38 mouse cellular contexts compared by ENCODE assay signal in genomic region chr19:4071406-4071805, GRCm38 (mm10). TPM values are rescaled to one million over a fixed set of nuclear protein-coding genes. Genes with fewer than 3 reads are reported as not detected.
A peak's percentile ranks its signal among the peaks of the same experiment; 100 is the strongest.
DNase-seq lines count a peak whose midpoint lies in the region; ATAC-seq and TF ChIP-seq lines count a peak whose summit lies in the region.
"Had no signal": no experiment of that assay in that cellular context is flagged by ENCODE, and none has a peak within 500 bp of the region (broad histone marks: within the 10 kb centered on the region; RNA-seq: fewer than 3 reads in every experiment).

No protein-coding gene starts in this region.

- H3K4me1 ChIP-seq in heart, embryonic 10.5 days, result no peaks in the 10 kb centered on the region
- H3K4me1 ChIP-seq in bone marrow, adult 2 months (ENCODE audit: control insufficient read depth, insufficient read depth, low read length), result peaks cover 2% of the 10 kb centered on the region; the same call in 1 of the 2 replicates
- peaks cover 21% of the 10 kb centered on the region for H3K4me1 ChIP-seq in liver, embryonic 15.5 days (replicated peaks)
- H3K4me1 ChIP-seq: heart, embryonic 12.5 days; midbrain, embryonic 10.5 days; neural tube, embryonic 13.5 days had no signal

- H3K36me3 ChIP-seq in heart, embryonic 10.5 days, result no peaks in the 10 kb centered on the region
- H3K36me3 ChIP-seq in liver, embryonic 15.5 days (replicated peaks), result no peaks in the 10 kb centered on the region
- H3K36me3 ChIP-seq: heart, embryonic 12.5 days; midbrain, embryonic 10.5 days; neural tube, embryonic 13.5 days; stomach, embryonic 15.5 days had no signal

- no peak overlapping the region for H3K9ac ChIP-seq in liver, embryonic 15.5 days
- H3K9ac ChIP-seq: heart, embryonic 12.5 days; hindbrain, embryonic 14.5 days; lung, embryonic 14.5 days; neural tube, embryonic 13.5 days; stomach, embryonic 15.5 days had no signal

- no peak for TF ChIP-seq POLR2A in bone marrow, adult 2 months (IDR thresholded peaks at IDR 0.05; ENCODE audit: borderline replicate concordance, control insufficient read depth, low read depth, low read length)

- DNase-seq in adrenal gland, postnatal 14 days, result peak; percentile 0
- no peak for DNase-seq in adrenal gland, adult 18-20 months (ENCODE audit: low spot score in 2 of 2)
- DNase-seq in heart, embryonic 10.5 days (ENCODE audit: low spot score), result peak; percentile 58
- no peak for DNase-seq in heart, postnatal 36 days
- DNase-seq in layer of hippocampus, adult 9-11 months, result no peak
- no peak for DNase-seq in right cerebral cortex, postnatal 36 days (ENCODE audit: low spot score in 2 of 2)
- DNase-seq: adrenal gland, postnatal 25 days; gastrocnemius, adult 2 months; gastrocnemius, postnatal 36 days; heart, adult 18-20 months; kidney, postnatal 25 days; left cerebral cortex, postnatal 4 days; lung, embryonic 14.5 days had no signal

- 89% methylated on average over 6 of the region's 6 CpGs for WGBS in heart, embryonic 10.5 days
- WGBS in bone marrow, adult 2 months, result 89% methylated on average over 6 of the region's 6 CpGs
- WGBS in liver, embryonic 15.5 days (ENCODE audit: insufficient replicate concordance), result 81% methylated on average over 6 of the region's 6 CpGs

- no peak for TF ChIP-seq CTCF in bone marrow, adult 2 months (IDR thresholded peaks at IDR 0.05; ENCODE audit: control insufficient read depth, insufficient read depth, low read length)

- no peak for ATAC-seq in liver, embryonic 15.5 days (ENCODE audit: insufficient read depth)
- ATAC-seq: forebrain, embryonic 16.5 days; intestine, postnatal 0 days had no signal

- no peak overlapping the region for H3K4me3 ChIP-seq in heart, embryonic 10.5 days
- no peak overlapping the region for H3K4me3 ChIP-seq in bone marrow, adult 2 months (replicated peaks; ENCODE audit: control insufficient read depth, low read depth, low read length)
- no peak overlapping the region for H3K4me3 ChIP-seq in liver, embryonic 15.5 days (replicated peaks)
- H3K4me3 ChIP-seq: erythroblast, embryonic 14.5 days; gastrocnemius, adult 2 months; heart, embryonic 12.5 days; midbrain, embryonic 10.5 days; neural tube, embryonic 13.5 days; stomach, embryonic 15.5 days had no signal

- H3K4me2 ChIP-seq in liver, embryonic 15.5 days, result no peak overlapping the region
- H3K4me2 ChIP-seq: heart, embryonic 12.5 days; hindbrain, embryonic 14.5 days; lung, embryonic 14.5 days; neural tube, embryonic 13.5 days; stomach, embryonic 15.5 days had no signal

- intact Hi-C loops in heart, postnatal 36 days (cut with DNase I), result loop anchor here (1.0 kb wide), 1 partner anchor 14 kb away; no protein-coding TSS in a partner anchor

- no peaks in the 10 kb centered on the region for H3K27me3 ChIP-seq in heart, embryonic 10.5 days (ENCODE audit: insufficient read depth, poor library complexity, severe bottlenecking)
- H3K27me3 ChIP-seq in liver, embryonic 15.5 days, result no peaks in the 10 kb centered on the region
- H3K27me3 ChIP-seq: heart, embryonic 12.5 days; neural tube, embryonic 13.5 days; stomach, embryonic 15.5 days had no signal

- no peak overlapping the region for H3K27ac ChIP-seq in heart, embryonic 10.5 days
- peak overlapping the region; percentile 66 for H3K27ac ChIP-seq in bone marrow, adult 2 months (ENCODE audit: control insufficient read depth, insufficient read depth, low read depth, low read length, poor library complexity)
- peak overlapping the region; percentile 71 for H3K27ac ChIP-seq in liver, embryonic 15.5 days (replicated peaks)
- H3K27ac ChIP-seq: gastrocnemius, adult 2 months; hindbrain, embryonic 14.5 days; midbrain, embryonic 10.5 days; neural tube, embryonic 13.5 days; stomach, embryonic 15.5 days had no signal

- no peaks in the 10 kb centered on the region for H3K9me3 ChIP-seq in heart, embryonic 10.5 days
- no peaks in the 10 kb centered on the region for H3K9me3 ChIP-seq in liver, embryonic 15.5 days (replicated peaks)
- H3K9me3 ChIP-seq: heart, embryonic 12.5 days; neural tube, embryonic 13.5 days; stomach, embryonic 15.5 days had no signal

RNA-seq across cellular contexts. Expression of gene Cabp2, which starts 10.0 kb away (rescaled TPM):
- not detected in 2 replicates for total RNA-seq in adrenal gland, postnatal 14 days (2021)
- not detected for total RNA-seq in adrenal gland, adult 18-20 months (2021)
- not detected in 2 replicates for polyA plus RNA-seq in heart, embryonic 10.5 days (2016; fragmentation: Nextera tagmentation; extraction: Ambion mirVana)
- not detected for total RNA-seq in heart, postnatal 36 days (2021)
- polyA plus RNA-seq in bone marrow, adult 2 months (2011; ENCODE audit: insufficient read depth, insufficient read length, low replicate concordance, missing spikeins), result not detected in 2 replicates
- 0.29 and 0.38 TPM in 2 replicates for polyA plus RNA-seq in liver, embryonic 15.5 days (2015; fragmentation: Nextera tagmentation; extraction: Ambion mirVana)
- total RNA-seq: adrenal gland, postnatal 25 days; CH12.LX; ES-E14; gastrocnemius, adult 2 months; gastrocnemius, postnatal 36 days; heart, adult 18-20 months; hematopoietic stem cell, adult 5-6 weeks; layer of hippocampus, adult 18-20 months; layer of hippocampus, postnatal 25 days; left cerebral cortex, postnatal 4 days; megakaryocyte progenitor cell, adult 5-6 weeks; midbrain, postnatal 0 days had no signal
- polyA plus RNA-seq: C2C12; cortical plate, adult 2 months; embryonic facial prominence, embryonic 14.5 days; erythroblast, embryonic 14.5 days; forebrain, embryonic 11.5 days; forebrain, embryonic 16.5 days; heart, embryonic 12.5 days; heart, postnatal 0 days; hindbrain, embryonic 14.5 days; intestine, postnatal 0 days; kidney, embryonic 14.5 days; limb, embryonic 14.5 days; lung, embryonic 14.5 days; midbrain, embryonic 10.5 days; midbrain, postnatal 0 days; neural tube, embryonic 13.5 days; small intestine, adult 2 months had no signal

RNA-seq across cellular contexts. Expression of gene Gstp3, which starts 12.0 kb away (rescaled TPM):
- total RNA-seq in adrenal gland, postnatal 14 days (2021), result 4.5 and 58.0 TPM in 2 replicates
- total RNA-seq in adrenal gland, adult 18-20 months (2021), result 1 to 10 TPM; 2.0 to 2.1 TPM
- 0.37 TPM in 1 of 2 replicates, not detected in the other for polyA plus RNA-seq in heart, embryonic 10.5 days (2016; fragmentation: Nextera tagmentation; extraction: Ambion mirVana)
- total RNA-seq in heart, postnatal 36 days (2021), result not detected
- polyA plus RNA-seq in bone marrow, adult 2 months (2011; ENCODE audit: insufficient read depth, insufficient read length, low replicate concordance, missing spikeins), result 13.5 and 18.0 TPM in 2 replicates
- polyA plus RNA-seq in liver, embryonic 15.5 days (2015; fragmentation: Nextera tagmentation; extraction: Ambion mirVana), result 77.6 and 97.4 TPM in 2 replicates
- total RNA-seq: gastrocnemius, adult 2 months; gastrocnemius, postnatal 36 days; heart, adult 18-20 months; layer of hippocampus, adult 18-20 months; layer of hippocampus, postnatal 25 days; left cerebral cortex, postnatal 4 days; midbrain, postnatal 0 days had no signal
- polyA plus RNA-seq: cortical plate, adult 2 months; forebrain, embryonic 11.5 days; forebrain, embryonic 16.5 days; heart, postnatal 0 days; hindbrain, embryonic 14.5 days; lung, embryonic 14.5 days; midbrain, postnatal 0 days; neural tube, embryonic 13.5 days had no signal

RNA-seq across cellular contexts. Expression of gene Cdk2ap2, which starts 25.6 kb away (rescaled TPM):
- 78.4 and 97.1 TPM in 2 replicates for total RNA-seq in adrenal gland, postnatal 14 days (2021)
- 100 to 1,000 TPM; 125 to 147 TPM for total RNA-seq in adrenal gland, adult 18-20 months (2021)
- 67.9 and 86.0 TPM in 2 replicates for polyA plus RNA-seq in heart, embryonic 10.5 days (2016; fragmentation: Nextera tagmentation; extraction: Ambion mirVana)
- total RNA-seq in heart, postnatal 36 days (2021), result 10 to 100 TPM; 35.3 to 39.1 TPM
- polyA plus RNA-seq in bone marrow, adult 2 months (2011; ENCODE audit: insufficient read depth, insufficient read length, low replicate concordance, missing spikeins), result 93.3 and 143 TPM in 2 replicates
- 115 and 127 TPM in 2 replicates for polyA plus RNA-seq in liver, embryonic 15.5 days (2015; fragmentation: Nextera tagmentation; extraction: Ambion mirVana)

RNA-seq across cellular contexts. Expression of gene Gstp2, which starts 25.6 kb away (rescaled TPM):
- total RNA-seq in adrenal gland, postnatal 14 days (2021), result 62.4 and 76.7 TPM in 2 replicates
- 10 to 100 TPM; 50.2 to 66.1 TPM for total RNA-seq in adrenal gland, adult 18-20 months (2021)
- polyA plus RNA-seq in heart, embryonic 10.5 days (2016; fragmentation: Nextera tagmentation; extraction: Ambion mirVana), result 2.9 TPM in 2 replicates
- 100 to 1,000 TPM; 120 to 124 TPM for total RNA-seq in heart, postnatal 36 days (2021)
- polyA plus RNA-seq in bone marrow, adult 2 months (2011; ENCODE audit: insufficient read depth, insufficient read length, low replicate concordance, missing spikeins), result 21.6 TPM in 1 of 2 replicates, not detected in the other
- 7.7 and 8.0 TPM in 2 replicates for polyA plus RNA-seq in liver, embryonic 15.5 days (2015; fragmentation: Nextera tagmentation; extraction: Ambion mirVana)
- total RNA-seq: hematopoietic stem cell, adult 5-6 weeks; megakaryocyte progenitor cell, adult 5-6 weeks; midbrain, postnatal 0 days had no signal
- polyA plus RNA-seq: erythroblast, embryonic 14.5 days had no signal

RNA-seq across cellular contexts. Expression of gene Pitpnm1, which starts 28.4 kb away (rescaled TPM):
- total RNA-seq in adrenal gland, postnatal 14 days (2021), result 95.1 and 116 TPM in 2 replicates
- 100 to 1,000 TPM in 1 of 2 experiments, 10 to 100 TPM in 1; 85.6 to 115 TPM for total RNA-seq in adrenal gland, adult 18-20 months (2021)
- 14.3 and 21.2 TPM in 2 replicates for polyA plus RNA-seq in heart, embryonic 10.5 days (2016; fragmentation: Nextera tagmentation; extraction: Ambion mirVana)
- total RNA-seq in heart, postnatal 36 days (2021), result 10 to 100 TPM; 20.7 to 22.9 TPM
- 72.3 and 159 TPM in 2 replicates for polyA plus RNA-seq in bone marrow, adult 2 months (2011; ENCODE audit: insufficient read depth, insufficient read length, low replicate concordance, missing spikeins)
- polyA plus RNA-seq in liver, embryonic 15.5 days (2015; fragmentation: Nextera tagmentation; extraction: Ambion mirVana), result 6.0 and 7.9 TPM in 2 replicates

Comparison
In these comparisons a context has a peak if more than half of its experiments do, and no peak if none do; other contexts are left out.
1. DNase-seq: peak in adrenal gland, postnatal 14 days (single experiment) and heart, embryonic 10.5 days (single experiment); none in adrenal gland, adult 18-20 months (0 of 2), heart, postnatal 36 days (0 of 2), layer of hippocampus, adult 9-11 months (single experiment) and right cerebral cortex, postnatal 36 days (0 of 2).